Mouse (Mus musculus) lung, embryonic 14.5 days (tissue): ENCODE results near the gene Aff3. TPM values are rescaled to one million over a fixed set of nuclear protein-coding genes. Genes with fewer than 3 reads are reported as not detected.

ENCODE experiments used
- ATAC-seq: fragments of 200-750 bp; cut with Nextera tagmentation; 2 replicates; pipeline ENCODE4 v1.8.0; 2017; ENCODE audit warnings: mild to moderate bottlenecking, moderate TSS enrichment, moderate library complexity; ENCODE audit not compliant: insufficient read depth
- DNase-seq: peaks from one replicate; pipeline ENCODE4 v3.0.0-alpha.2; 2015
- H3K27ac ChIP-seq: fragments of 300-500 bp; sonication (generic); 2 replicates; pipeline ENCODE4 v1.5.1; 2014; ENCODE audit warnings: low read depth, mild to moderate bottlenecking, moderate library complexity
- H3K27me3 ChIP-seq: fragments of 300-500 bp; sonication (generic); 2 replicates; pipeline ENCODE4 v1.6.1; 2014; ENCODE audit warnings: low read length, control low read depth; ENCODE audit not compliant: insufficient read depth
- H3K36me3 ChIP-seq: fragments of 300-500 bp; sonication (generic); 2 replicates; pipeline ENCODE4 v1.6.1; 2014; ENCODE audit warnings: control low read depth; ENCODE audit not compliant: insufficient read depth
- H3K4me1 ChIP-seq: fragments of 300-500 bp; sonication (generic); 2 replicates; pipeline ENCODE4 v1.6.1; 2014; ENCODE audit warnings: antibody characterized with exemption, control low read depth; ENCODE audit not compliant: insufficient read depth
- H3K4me2 ChIP-seq: fragments of 300-500 bp; sonication (generic); 2 replicates; pipeline ENCODE4 v1.6.1; 2014; ENCODE audit warnings: mild to moderate bottlenecking
- H3K4me3 ChIP-seq: fragments of 300-500 bp; sonication (generic); 2 replicates; pipeline ENCODE4 v1.5.1; 2014; ENCODE audit warnings: low read depth, low read length
- H3K9ac ChIP-seq: fragments of 300-500 bp; sonication (generic); 2 replicates; pipeline ENCODE4 v1.6.1; 2014
- H3K9me3 ChIP-seq: fragments of 300-500 bp; sonication (generic); 2 replicates; pipeline ENCODE4 v1.6.1; 2016; ENCODE audit warnings: low read depth, low read length, control low read depth
- CTCF ChIP-seq: IDR thresholded peaks from 2 replicates; pipeline ENCODE4 v1.5.1; 2016; ENCODE audit warnings: antibody characterized with exemption, low read depth
- WGBS: fragments of 180-500 bp; shearing (Covaris S2); extraction: QIAGEN DNeasy Blood & Tissue Kit; methylation state at CpG from one replicate; pipeline ENCODE4 v1.1.7; 2014; 5-methylcytosine and 5-hydroxymethylcytosine counted together
- polyA plus RNA-seq: library from polyadenylated mRNA; unstranded; fragments of >200 nt; fragmentation: Nextera tagmentation; extraction: Ambion mirVana; gene quantifications from 2 replicates; pipeline ENCODE4 v1.2.1, GENCODE M21; 2014

Aff3 gene
- polyA plus RNA-seq, 1 experiment from 2014 or later = 15.2 TPM

DNA sequence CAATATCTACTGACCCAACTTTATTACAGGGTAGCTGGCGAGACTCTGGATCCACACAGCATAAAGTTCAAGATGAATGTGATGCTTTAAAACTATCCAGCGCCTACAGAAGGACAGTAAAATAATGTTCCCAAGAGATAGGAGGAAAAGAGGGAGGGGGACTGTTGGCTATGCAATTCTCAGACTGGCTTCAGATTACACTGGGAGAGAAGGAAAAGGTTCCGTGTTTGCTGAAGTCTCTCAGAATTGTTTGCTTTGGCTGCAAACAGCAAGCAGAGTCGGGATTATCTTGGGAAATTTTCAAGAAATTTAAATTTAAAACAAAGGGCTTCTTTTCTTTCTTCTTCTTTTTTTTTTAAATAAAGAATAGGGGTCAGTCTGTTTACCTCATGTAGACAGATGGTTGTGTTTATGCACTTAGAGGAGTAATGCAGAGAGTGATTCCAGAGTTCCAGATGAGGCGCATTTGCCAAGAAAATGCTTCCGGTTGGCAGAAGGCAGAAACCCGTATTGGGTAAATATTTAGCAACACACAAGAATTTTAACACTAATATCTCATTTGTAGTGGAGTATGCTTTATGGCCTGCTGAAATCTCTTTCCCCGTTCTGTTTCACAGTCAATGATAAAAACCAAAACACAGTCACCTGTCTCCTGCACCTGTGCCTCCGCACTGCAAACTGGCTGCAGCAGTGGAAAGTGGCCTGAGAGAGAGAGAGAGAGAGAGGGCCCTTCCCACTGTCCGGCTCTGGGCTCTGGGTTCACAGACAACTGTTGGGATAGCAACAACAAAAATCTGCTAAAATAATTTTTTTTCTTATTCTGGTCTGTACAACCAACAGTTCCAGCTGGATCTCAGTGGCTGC, 306.6 kb downstream of the Aff3 start:
- Histone ChIP-seq H3K9ac (no peak overlapping the region), H3K27ac (peak overlapping the region; percentile 46), H3K9me3 (no peaks in the 10 kb centered on the region), H3K4me2 (peak overlapping the region; percentile 31), H3K4me3 (no peak overlapping the region), H3K4me1 (peaks cover 16% of the 10 kb centered on the region), H3K27me3 (no peaks in the 10 kb centered on the region), H3K36me3 (no peaks in the 10 kb centered on the region)
- 26% methylated on average over 10 of the region's 10 CpGs for WGBS
- peak; percentile 85 for DNase-seq
- peak; percentile 77; the same call in 1 of the 2 replicates for ATAC-seq
- no peak for TF ChIP-seq CTCF

GRCm38 (mm10) chr1:38354585-38354984, 310.2 kb downstream of the Aff3 start:
- 83% methylated on average over 4 of the region's 4 CpGs for WGBS
- ATAC-seq (no peak), DNase-seq (no peak)
- H3K4me2 ChIP-seq = no peak overlapping the region
- H3K36me3 ChIP-seq = no peaks in the 10 kb centered on the region
- no peaks in the 10 kb centered on the region for H3K27me3 ChIP-seq
- peaks cover 16% of the 10 kb centered on the region for H3K4me1 ChIP-seq
- H3K4me3 ChIP-seq = no peak overlapping the region
- no peak overlapping the region for H3K9ac ChIP-seq
- H3K9me3 ChIP-seq = no peaks in the 10 kb centered on the region
- TF ChIP-seq CTCF = no peak
- H3K27ac ChIP-seq = no peak overlapping the region

- H3K4me2 ChIP-seq = no peak overlapping the region
- no peak for DNase-seq
- H3K4me3 ChIP-seq = no peak overlapping the region
- no peak overlapping the region for H3K9ac ChIP-seq
- no peak overlapping the region for H3K27ac ChIP-seq
- 77% methylated on average over 4 of the region's 4 CpGs for WGBS
- H3K9me3 ChIP-seq = no peaks in the 10 kb centered on the region
- no peaks in the 10 kb centered on the region for H3K4me1 ChIP-seq
- TF ChIP-seq CTCF = no peak
- ATAC-seq = no peak
- H3K27me3 ChIP-seq = no peaks in the 10 kb centered on the region
- no peaks in the 10 kb centered on the region for H3K36me3 ChIP-seq
These were observed 317.4 kb downstream of the Aff3 start for GRCm38 (mm10) chr1:38347346-38347745.

- no peak for TF ChIP-seq CTCF
- no peak overlapping the region for H3K27ac ChIP-seq
- H3K4me2 ChIP-seq = no peak overlapping the region
- DNase-seq = no peak
- WGBS = 88% methylated on average over 7 of the region's 7 CpGs
- no peaks in the 10 kb centered on the region for H3K9me3 ChIP-seq
- no peak overlapping the region for H3K9ac ChIP-seq
- H3K36me3 ChIP-seq = no peaks in the 10 kb centered on the region
- H3K27me3 ChIP-seq = no peaks in the 10 kb centered on the region
- no peak overlapping the region for H3K4me3 ChIP-seq
- ATAC-seq = no peak
- no peaks in the 10 kb centered on the region for H3K4me1 ChIP-seq
These were observed 330.5 kb downstream of the Aff3 start for GRCm38 (mm10) chr1:38334206-38334605.

DNA sequence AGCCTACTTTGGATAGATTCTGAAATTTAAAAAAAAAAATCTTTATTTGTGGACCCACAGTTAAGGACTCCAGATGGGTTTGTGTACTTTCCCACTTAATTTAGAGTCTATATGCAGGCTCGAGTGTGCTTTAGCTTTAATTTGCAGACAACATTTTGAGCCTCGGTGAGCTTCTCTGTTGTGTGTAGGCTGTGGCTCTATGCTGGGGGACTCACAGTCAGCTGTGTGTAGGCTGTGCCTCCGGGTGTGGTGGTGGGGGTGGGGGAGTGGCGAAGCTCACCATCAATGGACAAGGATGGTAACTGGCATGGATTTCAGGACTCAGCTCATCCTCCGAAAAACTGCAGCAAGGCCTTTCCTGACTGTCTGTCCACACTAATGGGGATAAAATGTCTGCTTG, 331.8 kb downstream of the Aff3 start:
- ATAC-seq = no peak
- Histone ChIP-seq H3K36me3 (no peaks in the 10 kb centered on the region), H3K9ac (no peak overlapping the region), H3K4me2 (no peak overlapping the region), H3K4me3 (no peak overlapping the region), H3K4me1 (no peaks in the 10 kb centered on the region), H3K27ac (no peak overlapping the region), H3K27me3 (no peaks in the 10 kb centered on the region), H3K9me3 (no peaks in the 10 kb centered on the region)
- no peak for TF ChIP-seq CTCF
- DNase-seq = no peak
- WGBS = 82% methylated on average over 5 of the region's 5 CpGs

GRCm38 (mm10) chr1:38324206-38324605, 340.5 kb downstream of the Aff3 start:
- TF ChIP-seq CTCF = no peak
- WGBS = 75% methylated on average over 5 of the region's 5 CpGs
- Histone ChIP-seq H3K9ac (no peak overlapping the region), H3K27me3 (no peaks in the 10 kb centered on the region), H3K4me1 (no peaks in the 10 kb centered on the region), H3K36me3 (no peaks in the 10 kb centered on the region), H3K4me2 (no peak overlapping the region), H3K4me3 (no peak overlapping the region), H3K27ac (no peak overlapping the region), H3K9me3 (no peaks in the 10 kb centered on the region)
- DNase-seq = no peak
- no peak for ATAC-seq

DNA sequence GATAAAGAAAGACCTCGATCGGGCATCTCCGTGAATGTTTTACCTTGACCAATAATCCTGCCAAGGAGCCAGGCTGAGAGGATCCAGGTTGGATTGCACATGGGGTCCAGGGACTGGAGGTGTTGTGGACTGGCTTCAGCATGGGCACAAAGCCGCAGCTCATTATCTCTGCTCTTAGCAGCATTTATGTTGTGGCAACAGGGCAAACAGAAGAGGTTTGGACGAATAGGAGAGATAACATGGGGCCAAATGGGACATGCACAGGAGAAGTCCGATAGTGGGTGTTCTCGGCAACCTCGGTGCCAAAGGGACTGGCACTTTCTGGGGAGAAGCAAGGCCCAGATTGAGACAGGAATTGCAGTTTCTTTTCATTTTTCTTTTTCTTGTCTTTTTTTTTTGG, 342.9 kb downstream of the Aff3 start:
- Histone ChIP-seq H3K9ac (no peak overlapping the region), H3K9me3 (no peaks in the 10 kb centered on the region), H3K36me3 (no peaks in the 10 kb centered on the region), H3K27ac (no peak overlapping the region), H3K27me3 (no peaks in the 10 kb centered on the region), H3K4me1 (no peaks in the 10 kb centered on the region), H3K4me2 (no peak overlapping the region), H3K4me3 (no peak overlapping the region)
- no peak for DNase-seq
- no peak for ATAC-seq
- TF ChIP-seq CTCF = no peak
- WGBS = 85% methylated on average over 8 of the region's 8 CpGs
